Mouse (Mus musculus) heart, postnatal 25 days (tissue): ENCODE measurements around the gene Cc2d2a. TPM values are rescaled to one million over a fixed set of nuclear protein-coding genes. Genes with fewer than 3 reads are reported as not detected.

Experiments used
- DNase-seq: peaks from one replicate; pipeline ENCODE4 v3.0.0; 2022; ENCODE audit warnings: low spot score
- intact Hi-C: fragments of 180-260 bp; cut with DNase I; formaldehyde crosslinking; loops from one replicate; pipeline ENCODE4 v1.15.1; 2025
- total RNA-seq, 2 experiments: library from RNA; stranded (reverse); gene quantifications; 2 replicates each; pipeline ENCODE4 v1.2.3; 2021

Cc2d2a gene
- 10 to 100 TPM; 11.1 to 13.4 TPM for total RNA-seq

DNA sequence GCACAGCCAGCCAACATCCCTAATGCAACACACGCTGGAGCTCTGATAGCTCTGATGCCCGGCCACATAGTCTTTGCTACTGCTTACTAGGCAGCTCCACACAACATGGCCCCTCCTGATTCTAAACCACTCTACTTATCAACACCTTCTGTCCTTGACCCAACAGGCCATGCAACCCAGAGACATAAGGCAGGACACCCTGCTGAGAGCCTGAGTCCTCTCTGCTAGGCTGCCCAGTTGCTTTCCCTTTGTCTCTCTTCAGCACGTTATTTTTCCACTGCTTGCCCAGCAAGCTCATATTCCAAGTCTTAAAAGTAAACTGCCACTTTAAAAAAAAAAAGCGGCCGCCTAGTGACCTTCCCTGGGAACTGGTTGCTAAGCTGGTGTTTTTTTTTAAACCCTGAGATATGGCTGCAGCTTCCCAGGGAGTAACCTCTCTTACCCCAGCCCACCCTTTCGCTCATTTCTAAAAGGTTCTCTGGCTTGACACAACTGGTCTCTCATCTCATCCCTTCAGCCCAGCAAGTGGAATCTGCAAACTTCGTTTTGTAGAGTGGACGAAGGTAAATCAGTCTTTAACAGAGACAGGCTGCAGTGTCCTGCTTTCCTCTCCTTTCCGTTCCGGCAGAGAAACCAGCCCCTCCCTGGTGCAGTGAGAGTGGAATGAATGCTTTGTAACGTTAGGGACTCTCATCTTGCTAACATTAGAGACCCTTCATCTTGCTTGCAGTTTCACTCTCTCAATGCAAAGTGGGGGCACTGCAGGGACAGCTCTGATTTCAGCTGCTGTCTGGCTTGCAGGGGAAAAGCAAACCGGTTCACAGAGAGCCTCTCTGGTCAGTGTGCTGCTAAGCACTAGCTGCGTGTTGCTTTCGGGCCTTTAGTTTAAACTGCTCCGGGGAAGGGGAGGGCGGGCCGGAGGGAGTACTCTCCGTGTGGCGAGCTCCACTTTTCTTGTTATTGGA lies at the start of gene Cc2d2a:
Gene Cc2d2a (plus strand): TSS at position 350 of the 965 bp plus-strand sequence.
- intact Hi-C loops = no loop called here
- no peak for DNase-seq

DNA sequence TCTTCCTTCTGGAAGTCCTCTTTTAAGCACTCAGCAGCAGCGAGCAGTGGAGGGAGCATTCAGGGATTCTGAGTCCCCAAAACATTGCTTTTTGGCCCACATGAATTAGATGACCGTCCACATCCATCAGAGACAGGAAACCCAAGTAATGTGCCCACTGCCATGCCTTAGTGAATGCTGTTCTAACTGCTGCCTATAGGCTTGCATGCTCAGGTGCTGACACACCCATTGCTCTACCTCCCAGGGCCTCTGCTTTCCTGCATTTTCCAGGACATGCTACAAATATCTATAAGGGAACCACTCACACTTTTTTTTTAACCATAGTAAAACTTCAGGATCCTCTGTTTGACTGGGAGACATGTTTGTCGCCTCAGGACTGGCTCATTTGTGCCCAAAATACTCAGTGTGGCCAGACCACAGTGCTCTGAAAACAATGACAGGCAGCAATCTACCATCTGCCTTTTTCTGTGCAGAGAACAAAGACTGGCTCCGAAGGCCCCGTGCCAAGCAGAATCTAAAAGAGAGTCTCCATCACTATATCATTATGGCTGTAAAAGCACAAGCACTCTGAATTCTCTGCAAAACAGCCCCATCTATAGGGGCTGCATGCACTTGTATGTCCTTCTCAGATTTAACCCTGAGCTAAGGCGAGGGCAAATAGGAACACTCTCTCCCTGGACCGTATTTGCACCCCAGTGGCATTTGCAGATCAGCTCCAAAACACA lies 40.4 kb upstream of the Cc2d2a start:
- intact Hi-C loops = no loop called here
- no peak for DNase-seq

DNA sequence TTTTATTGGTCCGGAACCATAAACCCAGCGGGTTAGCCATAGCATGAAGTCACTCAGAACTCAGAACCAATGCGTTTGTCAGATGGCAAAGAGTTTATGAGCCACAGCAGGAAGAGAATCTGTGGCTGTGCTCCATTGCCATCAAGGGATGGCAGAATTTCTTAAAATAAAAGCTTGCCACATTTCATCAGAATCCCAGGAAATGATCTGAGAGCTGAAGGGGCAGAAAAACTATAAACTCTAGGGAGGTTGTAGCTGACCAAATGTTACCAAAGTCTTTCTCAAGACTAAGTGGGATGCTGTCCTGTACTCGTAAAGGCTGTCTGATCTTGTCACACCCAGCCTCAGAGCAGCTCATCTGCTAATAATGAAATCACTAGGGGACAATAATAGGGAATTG lies 36.7 kb upstream of the Cc2d2a start:
- intact Hi-C loops = no loop called here

DNA sequence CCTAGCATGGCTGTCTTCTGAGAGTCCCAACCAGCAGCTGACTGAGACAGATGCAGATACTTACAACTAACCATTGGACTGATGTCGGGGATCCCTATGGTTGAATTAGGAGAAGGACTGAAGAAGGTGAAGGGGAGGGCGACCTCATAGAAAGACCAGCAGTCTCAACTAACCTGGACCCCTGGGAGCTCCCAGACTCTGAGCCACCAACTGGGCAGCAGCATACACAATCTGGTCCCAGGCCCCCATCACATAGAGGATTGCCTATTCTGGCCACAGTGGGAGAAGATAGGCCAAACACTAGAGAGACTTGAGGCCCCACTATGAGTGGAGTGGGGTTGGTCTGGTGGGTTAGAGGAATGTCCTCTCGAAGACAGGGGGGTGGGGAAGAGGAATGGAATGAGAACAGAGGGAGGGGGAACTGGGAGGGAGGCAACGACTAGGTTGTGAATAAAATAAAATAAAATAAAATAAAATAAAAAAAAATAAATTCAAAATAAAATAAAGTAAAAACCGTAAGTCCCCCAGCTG lies 28.0 kb upstream of the Cc2d2a start:
- no peak for DNase-seq
- intact Hi-C loops = loop anchor here (2.0 to 10.0 kb wide), 3 partner anchors 51 to 1749 kb away; no protein-coding TSS in a partner anchor

More for the DNA sequence above, 36.7 kb upstream of the Cc2d2a start:
- DNase-seq = no peak

DNA sequence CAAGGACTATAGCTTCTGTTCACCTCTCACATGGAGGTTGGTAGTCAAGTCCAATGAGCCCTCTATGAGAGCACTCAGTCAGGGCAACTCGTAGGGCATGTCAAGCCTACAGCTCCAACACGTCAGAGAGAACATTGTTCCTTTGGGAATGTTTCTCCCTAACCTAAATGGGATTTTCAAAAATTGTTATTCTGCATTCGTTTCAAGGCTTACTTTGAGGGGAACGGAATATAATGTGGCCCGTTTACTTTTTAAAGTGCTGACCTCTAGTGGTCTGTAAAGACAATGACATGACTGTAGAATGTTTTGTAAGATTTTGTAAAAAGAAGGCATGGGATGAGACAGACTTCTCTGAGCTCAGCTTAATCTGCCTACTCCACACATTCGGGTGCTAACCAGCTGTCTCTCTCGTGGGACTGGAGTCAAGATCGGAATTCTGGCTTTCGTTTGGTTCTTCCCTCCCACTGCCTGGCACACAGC lies 27.5 kb upstream of the Cc2d2a start:
- DNase-seq = no peak
- intact Hi-C loops = loop anchor here (2.0 to 10.0 kb wide), 3 partner anchors 52 to 1750 kb away; no protein-coding TSS in a partner anchor

DNA sequence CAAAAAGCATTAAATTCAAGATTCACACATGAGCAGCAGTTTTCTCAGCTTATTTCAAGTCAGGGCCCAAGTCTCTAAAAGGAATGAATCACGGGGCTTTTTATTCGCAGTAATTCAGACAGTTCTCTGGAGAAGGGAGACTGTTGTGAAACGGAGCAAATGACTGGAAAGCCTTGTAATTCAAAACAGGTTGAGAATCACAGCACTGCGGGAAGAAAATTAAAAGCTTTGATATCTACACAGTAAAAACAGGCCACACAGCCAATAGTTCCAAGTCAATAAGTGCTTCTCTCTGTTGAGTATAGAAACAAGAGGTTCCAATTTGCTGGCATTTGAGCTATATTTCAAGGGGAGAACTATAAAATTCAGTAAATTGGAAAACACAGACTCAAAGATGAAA lies 17.1 kb upstream of the Cc2d2a start:
- intact Hi-C loops = no loop called here
- no peak for DNase-seq

GRCm38 (mm10) chr5:43647098-43647774 lies 14.9 kb upstream of the Cc2d2a start:
- intact Hi-C loops = no loop called here
- DNase-seq = no peak

DNA sequence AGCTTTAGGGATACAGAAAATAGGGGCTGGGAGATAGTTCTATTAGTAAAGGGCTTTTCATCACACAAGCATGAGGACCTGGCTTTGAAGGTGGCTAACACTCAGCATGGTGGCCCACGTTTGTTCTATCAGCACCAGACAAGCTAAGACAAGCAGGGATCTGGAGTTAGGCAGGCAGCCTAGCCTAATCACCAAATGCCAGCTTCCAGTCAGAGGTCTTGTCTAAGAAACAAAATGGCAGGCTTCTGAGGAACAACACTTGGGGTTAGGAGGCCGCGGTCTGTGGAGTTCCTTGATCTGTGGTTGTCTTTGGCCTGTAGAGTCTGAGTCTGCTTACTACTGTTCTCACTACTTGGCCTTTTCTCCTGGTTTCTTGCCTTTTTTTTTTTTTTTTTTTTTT lies 648 bp upstream of the Cc2d2a start:
- DNase-seq = no peak
- intact Hi-C loops = no loop called here

GRCm38 (mm10) chr5:43663531-43663930 lies 1.4 kb downstream of the Cc2d2a start:
- DNase-seq = no peak
- intact Hi-C loops = no loop called here

GRCm38 (mm10) chr5:43665144-43665543 lies 3.0 kb downstream of the Cc2d2a start:
- intact Hi-C loops = no loop called here
- no peak for DNase-seq

DNA sequence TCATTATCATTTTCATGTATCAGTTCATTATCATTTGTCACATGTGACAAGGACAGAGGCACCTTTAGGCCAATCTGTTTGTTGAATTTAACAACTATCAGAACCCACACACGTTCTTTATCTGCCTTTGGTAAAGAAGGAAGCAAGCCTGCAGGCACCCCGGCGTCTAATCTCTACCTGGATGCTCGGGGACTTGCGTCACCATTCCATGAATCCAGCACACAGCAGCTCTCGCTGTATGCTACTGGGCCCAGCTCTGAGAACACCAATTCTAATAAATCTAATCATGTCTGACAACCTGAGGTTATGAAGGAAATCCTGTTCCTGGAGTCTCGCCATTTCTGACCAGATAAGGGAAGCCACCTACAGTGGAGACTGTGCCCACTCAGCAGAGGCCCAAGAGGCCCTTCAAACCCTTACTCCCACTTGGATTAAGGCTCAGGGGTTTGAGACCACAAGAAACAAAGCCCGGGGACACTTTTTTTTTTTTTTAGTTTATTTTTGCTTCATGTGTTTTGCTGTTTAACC lies 7.0 kb downstream of the Cc2d2a start:
- intact Hi-C loops = no loop called here
- DNase-seq = no peak

- DNase-seq = peak; percentile 39
- intact Hi-C loops = loop anchor here (2.0 to 10.0 kb wide), 3 partner anchors 165 to 318 kb away; no protein-coding TSS in a partner anchor
These were observed 10.2 kb downstream of the Cc2d2a start for GRCm38 (mm10) chr5:43672177-43672911.

- DNase-seq = no peak
- intact Hi-C loops = loop anchor here (2.0 to 10.0 kb wide), 3 partner anchors 164 to 318 kb away; no protein-coding TSS in a partner anchor
These were observed 10.9 kb downstream of the Cc2d2a start for GRCm38 (mm10) chr5:43673083-43673482.

GRCm38 (mm10) chr5:43685466-43685865 lies 23.3 kb downstream of the Cc2d2a start:
- DNase-seq = no peak
- intact Hi-C loops = no loop called here

DNA sequence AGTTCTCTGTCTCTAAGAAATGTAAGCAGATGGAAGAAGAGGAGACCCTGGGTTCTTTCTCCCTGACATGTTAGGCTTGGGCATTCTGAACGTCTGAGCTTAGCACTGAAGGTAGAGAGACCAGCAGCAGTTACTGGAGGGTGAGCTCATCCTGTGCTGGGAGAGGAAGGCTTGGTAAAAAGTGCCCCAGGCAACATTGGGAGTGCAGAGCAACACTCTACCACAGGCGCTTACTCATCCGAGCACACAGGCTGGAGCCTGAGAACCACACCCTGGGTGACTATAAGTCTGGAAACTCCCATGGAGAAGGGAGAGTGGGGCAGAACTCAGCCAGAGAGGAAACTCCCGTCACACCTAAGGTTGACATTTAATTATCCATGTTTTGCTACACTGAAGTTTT lies 30.3 kb downstream of the Cc2d2a start:
- DNase-seq = no peak

DNA sequence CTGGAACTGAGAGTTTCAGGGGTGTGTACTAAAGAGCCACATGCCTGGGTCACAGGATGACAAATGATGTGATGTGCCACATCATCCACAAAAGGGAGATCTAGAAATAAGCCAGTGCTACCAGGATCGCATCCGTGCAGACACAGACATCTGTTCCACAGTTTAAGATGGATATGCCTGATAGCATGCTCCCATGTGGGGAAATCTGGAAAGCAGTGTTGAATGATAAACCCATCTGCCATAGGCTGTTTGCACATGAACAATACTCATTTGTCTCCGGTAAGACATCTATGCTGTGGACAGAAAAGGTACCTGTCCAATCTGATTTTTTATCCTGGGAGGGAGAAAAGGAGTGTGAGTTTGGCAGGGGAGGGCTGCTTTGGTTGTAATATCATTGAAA lies 35.0 kb downstream of the Cc2d2a start:
- intact Hi-C loops = no loop called here
- DNase-seq = no peak

More for the DNA sequence above, 30.3 kb downstream of the Cc2d2a start:
- intact Hi-C loops = no loop called here

DNA sequence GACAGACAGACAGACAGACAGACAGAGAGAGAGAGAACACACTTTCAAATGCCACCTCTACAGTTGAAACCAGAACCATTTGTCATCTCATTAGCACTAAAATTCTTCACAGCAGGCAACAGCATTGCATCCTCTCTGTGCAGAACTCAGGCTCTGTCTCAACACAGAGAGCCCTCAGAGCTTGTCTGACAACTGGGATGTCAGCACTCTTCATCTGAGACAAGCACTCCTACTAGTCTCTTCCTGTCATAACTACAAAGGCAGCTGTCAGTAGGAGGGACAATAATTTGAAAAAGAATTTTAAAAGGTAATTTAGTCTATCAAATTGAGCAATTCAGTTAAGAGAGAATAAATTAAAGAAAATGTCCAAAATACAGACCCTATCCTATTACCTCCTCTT lies 37.1 kb downstream of the Cc2d2a start:
- intact Hi-C loops = no loop called here
- DNase-seq = no peak

- intact Hi-C loops = no loop called here
- no peak for DNase-seq
These were observed 59.6 kb downstream of the Cc2d2a start for GRCm38 (mm10) chr5:43721538-43722451.
